Mouse (Mus musculus) neural tube, embryonic 15.5 days (tissue): ENCODE measurements around the gene Ermn. TPM values are rescaled to one million over a fixed set of nuclear protein-coding genes. Genes with fewer than 3 reads are reported as not detected.

ENCODE experiments used
- ATAC-seq: fragments of 200-750 bp; cut with Nextera tagmentation; 2 replicates; pipeline ENCODE4 v1.8.0; 2017; ENCODE audit warnings: mild to moderate bottlenecking, moderate TSS enrichment, moderate library complexity; ENCODE audit not compliant: low FRiP score
- H3K27ac ChIP-seq: fragments of 300-500 bp; sonication (generic); replicated peaks from 2 replicates; pipeline ENCODE4 v1.5.1; 2015; ENCODE audit warnings: mild to moderate bottlenecking, inconsistent platforms
- H3K27me3 ChIP-seq: fragments of 300-500 bp; sonication (generic); replicated peaks from 2 replicates; pipeline ENCODE4 v1.6.1; 2015; ENCODE audit warnings: inconsistent platforms
- H3K36me3 ChIP-seq: fragments of 300-500 bp; sonication (generic); 2 replicates; pipeline ENCODE4 v1.6.1; 2015; ENCODE audit warnings: inconsistent platforms
- H3K4me1 ChIP-seq: fragments of 300-500 bp; sonication (generic); 2 replicates; pipeline ENCODE4 v1.6.1; 2015; ENCODE audit warnings: inconsistent platforms
- H3K4me2 ChIP-seq: fragments of 300-500 bp; sonication (generic); 2 replicates; pipeline ENCODE4 v1.6.1; 2015; ENCODE audit warnings: inconsistent platforms, mild to moderate bottlenecking, moderate library complexity
- H3K4me3 ChIP-seq: fragments of 300-500 bp; sonication (generic); replicated peaks from 2 replicates; pipeline ENCODE4 v1.5.1; 2015; ENCODE audit warnings: mild to moderate bottlenecking, inconsistent platforms
- H3K9ac ChIP-seq: fragments of 300-500 bp; sonication (generic); replicated peaks from 2 replicates; pipeline ENCODE4 v1.6.1; 2015; ENCODE audit warnings: mild to moderate bottlenecking, inconsistent platforms
- H3K9me3 ChIP-seq: fragments of 300-500 bp; sonication (generic); replicated peaks from 2 replicates; pipeline ENCODE4 v1.6.1; 2016; ENCODE audit warnings: inconsistent platforms
- WGBS: fragments of 180-500 bp; shearing (Covaris S2); methylation state at CpG from one replicate; pipeline ENCODE4 v1.1.7; 2015; ENCODE audit warnings: mixed read lengths; 5-methylcytosine and 5-hydroxymethylcytosine counted together
- polyA plus RNA-seq: library from polyadenylated mRNA; unstranded; fragments of >200 nt; fragmentation: Nextera tagmentation; extraction: Ambion mirVana; gene quantifications from 2 replicates; pipeline ENCODE4 v1.2.1, GENCODE M21; 2015

The Ermn gene
- 0.54 and 0.55 TPM in 2 replicates for polyA plus RNA-seq

GRCm38 (mm10) chr2:58052821-58053581 is at the start of gene Ermn:
Gene Ermn, minus strand, starts transcription at chr2:58052864.
- Histone ChIP-seq H3K36me3 (no peaks in the 10 kb centered on the region), H3K4me2 (peak within 1 kb of the TSS; percentile 3; the same call in 1 of the 2 replicates), H3K4me1 (no peaks in the 10 kb centered on the region), H3K4me3 (no peak within 1 kb of the TSS), H3K9ac (no peak within 1 kb of the TSS), H3K9me3 (no peaks in the 10 kb centered on the region), H3K27ac (no peak within 1 kb of the TSS), H3K27me3 (no peaks in the 10 kb centered on the region)
- peak; percentile 78; the same call in 1 of the 2 replicates for ATAC-seq
- 16% methylated on average over 7 of the region's 7 CpGs for WGBS

GRCm38 (mm10) chr2:58094818-58095217 is 42.2 kb upstream of the Ermn start:
- H3K9ac ChIP-seq, result no peak overlapping the region
- no peak overlapping the region for H3K4me3 ChIP-seq
- no peak for ATAC-seq
- 29% methylated on average over 1 of the region's 1 CpGs for WGBS
- H3K4me1 ChIP-seq, result no peaks in the 10 kb centered on the region
- no peak overlapping the region for H3K27ac ChIP-seq
- H3K36me3 ChIP-seq, result no peaks in the 10 kb centered on the region
- H3K27me3 ChIP-seq, result no peaks in the 10 kb centered on the region
- H3K9me3 ChIP-seq, result no peaks in the 10 kb centered on the region
- H3K4me2 ChIP-seq, result no peak overlapping the region

- Histone ChIP-seq H3K27ac (no peak overlapping the region), H3K27me3 (no peaks in the 10 kb centered on the region), H3K9me3 (no peaks in the 10 kb centered on the region), H3K4me2 (no peak overlapping the region), H3K36me3 (no peaks in the 10 kb centered on the region), H3K4me3 (no peak overlapping the region), H3K4me1 (no peaks in the 10 kb centered on the region), H3K9ac (no peak overlapping the region)
- no peak for ATAC-seq
- 92% methylated on average over 1 of the region's 1 CpGs for WGBS
These were observed 33.8 kb upstream of the Ermn start for GRCm38 (mm10) chr2:58086420-58086819.

- H3K27ac ChIP-seq, result no peak overlapping the region
- H3K4me2 ChIP-seq, result no peak overlapping the region
- ATAC-seq, result no peak
- H3K9ac ChIP-seq, result no peak overlapping the region
- 70% methylated on average over 1 of the region's 1 CpGs for WGBS
- H3K4me1 ChIP-seq, result no peaks in the 10 kb centered on the region
- H3K27me3 ChIP-seq, result no peaks in the 10 kb centered on the region
- no peaks in the 10 kb centered on the region for H3K36me3 ChIP-seq
- no peak overlapping the region for H3K4me3 ChIP-seq
- no peaks in the 10 kb centered on the region for H3K9me3 ChIP-seq
These were observed 27.2 kb upstream of the Ermn start for GRCm38 (mm10) chr2:58079849-58080248.

- no peak for ATAC-seq
- Histone ChIP-seq H3K4me3 (no peak overlapping the region), H3K9ac (no peak overlapping the region), H3K4me2 (no peak overlapping the region), H3K4me1 (no peaks in the 10 kb centered on the region), H3K36me3 (no peaks in the 10 kb centered on the region), H3K27me3 (no peaks in the 10 kb centered on the region), H3K27ac (no peak overlapping the region), H3K9me3 (no peaks in the 10 kb centered on the region)
These were observed 2.7 kb upstream of the Ermn start for GRCm38 (mm10) chr2:58055383-58055782.

- 66% methylated on average over 7 of the region's 7 CpGs for WGBS
- H3K9ac ChIP-seq, result no peak overlapping the region
- no peaks in the 10 kb centered on the region for H3K4me1 ChIP-seq
- H3K4me2 ChIP-seq, result no peak overlapping the region
- H3K27ac ChIP-seq, result no peak overlapping the region
- no peaks in the 10 kb centered on the region for H3K9me3 ChIP-seq
- H3K4me3 ChIP-seq, result no peak overlapping the region
- H3K27me3 ChIP-seq, result no peaks in the 10 kb centered on the region
- no peaks in the 10 kb centered on the region for H3K36me3 ChIP-seq
- no peak for ATAC-seq
These were observed 10.8 kb downstream of the Ermn start for GRCm38 (mm10) chr2:58041867-58042266.

GRCm38 (mm10) chr2:58036926-58037325 is 15.7 kb downstream of the Ermn start:
- Histone ChIP-seq H3K9ac (no peak overlapping the region), H3K4me1 (no peaks in the 10 kb centered on the region), H3K27ac (no peak overlapping the region), H3K27me3 (no peaks in the 10 kb centered on the region), H3K9me3 (no peaks in the 10 kb centered on the region), H3K4me3 (no peak overlapping the region), H3K36me3 (no peaks in the 10 kb centered on the region), H3K4me2 (no peak overlapping the region)
- no peak for ATAC-seq
- WGBS, result 84% methylated on average over 2 of the region's 2 CpGs

- no peak overlapping the region for H3K9ac ChIP-seq
- no peaks in the 10 kb centered on the region for H3K4me1 ChIP-seq
- no peaks in the 10 kb centered on the region for H3K27me3 ChIP-seq
- ATAC-seq, result no peak
- 90% methylated on average over 4 of the region's 4 CpGs for WGBS
- H3K4me2 ChIP-seq, result no peak overlapping the region
- no peaks in the 10 kb centered on the region for H3K9me3 ChIP-seq
- H3K36me3 ChIP-seq, result no peaks in the 10 kb centered on the region
- H3K4me3 ChIP-seq, result no peak overlapping the region
- H3K27ac ChIP-seq, result no peak overlapping the region
These were observed 17.0 kb downstream of the Ermn start for GRCm38 (mm10) chr2:58035635-58036034.

- Histone ChIP-seq H3K4me2 (no peak overlapping the region), H3K27ac (no peak overlapping the region), H3K4me1 (no peaks in the 10 kb centered on the region), H3K4me3 (no peak overlapping the region), H3K9ac (no peak overlapping the region), H3K36me3 (no peaks in the 10 kb centered on the region), H3K9me3 (no peaks in the 10 kb centered on the region), H3K27me3 (no peaks in the 10 kb centered on the region)
- WGBS, result 88% methylated on average over 3 of the region's 3 CpGs
- ATAC-seq, result no peak
These were observed 21.2 kb downstream of the Ermn start for GRCm38 (mm10) chr2:58031431-58031830.

- Histone ChIP-seq H3K27me3 (no peaks in the 10 kb centered on the region), H3K4me1 (no peaks in the 10 kb centered on the region), H3K4me3 (no peak overlapping the region), H3K4me2 (no peak overlapping the region), H3K27ac (no peak overlapping the region), H3K36me3 (no peaks in the 10 kb centered on the region), H3K9ac (no peak overlapping the region), H3K9me3 (no peaks in the 10 kb centered on the region)
- peak; percentile 69; the same call in 1 of the 2 replicates for ATAC-seq
- 25% methylated on average over 7 of the region's 7 CpGs for WGBS
These were observed 23.3 kb downstream of the Ermn start for GRCm38 (mm10) chr2:58029404-58029803.

- Histone ChIP-seq H3K9ac (no peak overlapping the region), H3K4me1 (no peaks in the 10 kb centered on the region), H3K27ac (no peak overlapping the region), H3K4me3 (no peak overlapping the region), H3K36me3 (no peaks in the 10 kb centered on the region), H3K27me3 (no peaks in the 10 kb centered on the region), H3K9me3 (no peaks in the 10 kb centered on the region), H3K4me2 (no peak overlapping the region)
- 86% methylated on average over 5 of the region's 5 CpGs for WGBS
- no peak for ATAC-seq
These were observed 25.9 kb downstream of the Ermn start for GRCm38 (mm10) chr2:58026740-58027139.

- no peak for ATAC-seq
- Histone ChIP-seq H3K4me3 (no peak overlapping the region), H3K4me1 (no peaks in the 10 kb centered on the region), H3K9ac (no peak overlapping the region), H3K36me3 (no peaks in the 10 kb centered on the region), H3K27me3 (no peaks in the 10 kb centered on the region), H3K9me3 (no peaks in the 10 kb centered on the region), H3K27ac (no peak overlapping the region), H3K4me2 (no peak overlapping the region)
- 89% methylated on average over 6 of the region's 6 CpGs for WGBS
These were observed 29.1 kb downstream of the Ermn start for GRCm38 (mm10) chr2:58023556-58023955.
